Mouse (Mus musculus) splenic B cell, adult 2 months (primary cell): ENCODE measurements around the gene Glis2.

Experiments used
- DNase-seq: peaks from one replicate; pipeline ENCODE4 v3.0.0-alpha.2; 2011; ENCODE audit warnings: low read depth, low spot score
- H3K27me3 ChIP-seq: 2 replicates; pipeline ENCODE4 v1.6.1; 2012; ENCODE audit warnings: mild to moderate bottlenecking, low read length, moderate library complexity, mixed read lengths; ENCODE audit not compliant: control insufficient read depth, poor library complexity, insufficient read depth, severe bottlenecking
- H3K36me3 ChIP-seq: 2 replicates; pipeline ENCODE4 v1.6.1; 2012; ENCODE audit warnings: mild to moderate bottlenecking, low read length, moderate library complexity, mixed read lengths; ENCODE audit not compliant: control insufficient read depth, poor library complexity, insufficient read depth, severe bottlenecking

The Glis2 gene

GRCm38 (mm10) chr16:4661605-4662004 lies 67.1 kb downstream of the Glis2 start:
- Histone ChIP-seq H3K36me3 (peaks cover 14% of the 10 kb centered on the region), H3K27me3 (no peaks in the 10 kb centered on the region)
- no peak for DNase-seq

DNA sequence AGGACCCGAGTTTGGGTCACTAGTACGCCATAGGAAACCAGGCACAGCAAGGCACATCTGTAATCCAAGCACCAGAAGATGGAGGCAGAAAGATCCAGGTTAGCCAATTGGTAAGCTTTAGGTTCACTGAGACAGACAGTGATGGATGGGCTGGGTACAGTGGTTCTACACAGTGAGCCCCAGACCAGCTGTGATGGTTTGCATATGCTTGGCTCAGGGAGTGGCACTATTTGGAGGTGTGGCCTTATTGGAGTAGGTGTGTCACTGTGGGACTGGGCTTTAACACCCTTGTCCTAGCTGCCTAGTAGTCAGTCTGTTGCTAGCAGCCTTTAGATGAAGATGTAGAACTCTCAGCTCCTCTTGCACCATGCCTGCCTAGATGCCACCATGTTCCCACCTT lies 69.3 kb downstream of the Glis2 start:
- H3K36me3 ChIP-seq = peaks cover 17% of the 10 kb centered on the region
- no peaks in the 10 kb centered on the region for H3K27me3 ChIP-seq
- DNase-seq = no peak

DNA sequence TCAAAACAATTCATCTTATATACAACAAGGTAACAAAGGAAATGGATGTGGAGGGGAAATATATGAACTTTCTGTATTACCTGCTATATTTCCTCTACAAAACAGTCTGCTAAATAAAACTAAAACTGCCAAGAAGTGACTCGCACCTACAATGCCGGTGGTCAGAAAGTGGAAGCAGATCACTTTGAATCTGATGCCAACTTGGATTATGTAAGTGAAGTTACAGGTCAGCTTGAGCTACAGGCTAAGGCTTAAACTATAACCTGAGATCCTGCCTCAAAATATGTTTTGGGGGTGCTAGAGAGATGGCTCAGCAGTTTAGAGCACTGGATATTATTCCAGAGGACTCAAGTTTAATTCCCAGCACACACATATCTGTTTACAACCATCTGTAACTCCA lies 71.2 kb downstream of the Glis2 start:
- Histone ChIP-seq H3K36me3 (peaks cover 14% of the 10 kb centered on the region), H3K27me3 (no peaks in the 10 kb centered on the region)
- no peak for DNase-seq

DNA sequence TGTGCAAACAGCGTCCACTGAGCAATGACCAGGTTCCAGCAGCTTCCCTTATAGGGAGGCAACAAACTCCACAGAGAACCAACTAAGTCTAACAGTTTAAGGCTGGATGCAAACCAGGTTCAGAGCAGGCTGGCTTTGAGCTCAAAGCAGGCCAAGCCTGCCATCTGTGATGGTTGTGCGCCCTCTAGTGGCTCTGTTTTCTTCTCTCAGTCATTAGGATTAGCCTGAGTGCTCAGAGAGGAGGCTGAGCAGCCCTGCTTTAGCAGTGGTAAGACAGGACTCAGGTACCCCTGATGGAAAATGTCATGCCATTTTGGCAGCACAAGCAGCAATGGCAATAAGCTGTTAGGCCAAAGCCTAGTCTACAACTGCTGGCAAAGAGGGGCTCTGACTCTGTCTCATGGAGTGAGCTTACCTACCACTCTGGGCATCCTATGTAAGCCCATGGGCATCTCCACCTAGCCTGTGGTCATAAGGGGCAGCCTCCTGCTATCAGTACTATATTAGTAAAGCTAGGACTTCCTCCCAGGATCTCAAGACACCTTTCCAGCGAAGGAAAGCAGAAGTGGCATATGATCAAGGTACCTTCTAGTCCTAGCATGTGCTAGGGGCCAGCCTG lies 72.8 kb downstream of the Glis2 start:
- peaks cover 15% of the 10 kb centered on the region for H3K36me3 ChIP-seq
- H3K27me3 ChIP-seq = no peaks in the 10 kb centered on the region
- DNase-seq = peak; percentile 91

GRCm38 (mm10) chr16:4670317-4670716 lies 75.8 kb downstream of the Glis2 start:
- no peak for DNase-seq
- Histone ChIP-seq H3K27me3 (no peaks in the 10 kb centered on the region), H3K36me3 (peaks cover 16% of the 10 kb centered on the region)

DNA sequence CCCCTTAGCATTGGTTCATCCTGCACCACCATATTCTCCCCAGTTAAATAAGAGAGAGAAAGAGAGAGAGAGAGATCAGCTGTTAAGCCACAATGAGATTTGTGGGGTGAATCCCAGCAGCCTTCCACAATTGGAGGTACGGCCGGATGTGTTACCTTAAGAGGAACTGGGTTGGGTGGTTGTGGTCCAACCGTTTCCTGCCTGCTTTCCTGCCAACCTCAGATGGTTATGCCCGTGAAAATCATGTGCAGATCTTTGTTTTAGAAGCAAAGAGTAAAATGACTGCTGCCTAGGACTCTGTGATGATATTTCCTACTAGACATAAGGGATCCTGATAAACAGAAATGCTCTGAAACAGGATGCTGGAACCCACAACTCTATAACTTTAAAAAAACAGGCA lies 79.6 kb downstream of the Glis2 start:
- peak; percentile 79 for DNase-seq
- H3K27me3 ChIP-seq = no peaks in the 10 kb centered on the region
- peaks cover 9% of the 10 kb centered on the region for H3K36me3 ChIP-seq
